Mouse (Mus musculus): ENCODE results near the gene Ube2d1. TPM values are rescaled to one million over a fixed set of nuclear protein-coding genes. Genes with fewer than 3 reads are reported as not detected.

The Ube2d1 gene
- polyA plus RNA-seq (2021; fragmentation: Nextera tagmentation): 21.6 and 41.4 TPM in 2 replicates
- long read RNA-seq, experiment 1, transcript Ube2d1-201 (7 exons, 1,431 nt): major isoform, 38 of 49 reads
- long read RNA-seq, experiment 1, partial matches to known transcripts: 2 of 49 reads
- long read RNA-seq, experiment 1, other reads (novel, unspliced or antisense): 9 of 49 reads
- long read RNA-seq, experiment 2, transcript Ube2d1-201 (7 exons, 1,431 nt): major isoform, 5 of 11 reads
- long read RNA-seq, experiment 2, partial matches to known transcripts: 3 of 11 reads
- long read RNA-seq, experiment 2, other reads (novel, unspliced or antisense): 2 of 11 reads

DNA sequence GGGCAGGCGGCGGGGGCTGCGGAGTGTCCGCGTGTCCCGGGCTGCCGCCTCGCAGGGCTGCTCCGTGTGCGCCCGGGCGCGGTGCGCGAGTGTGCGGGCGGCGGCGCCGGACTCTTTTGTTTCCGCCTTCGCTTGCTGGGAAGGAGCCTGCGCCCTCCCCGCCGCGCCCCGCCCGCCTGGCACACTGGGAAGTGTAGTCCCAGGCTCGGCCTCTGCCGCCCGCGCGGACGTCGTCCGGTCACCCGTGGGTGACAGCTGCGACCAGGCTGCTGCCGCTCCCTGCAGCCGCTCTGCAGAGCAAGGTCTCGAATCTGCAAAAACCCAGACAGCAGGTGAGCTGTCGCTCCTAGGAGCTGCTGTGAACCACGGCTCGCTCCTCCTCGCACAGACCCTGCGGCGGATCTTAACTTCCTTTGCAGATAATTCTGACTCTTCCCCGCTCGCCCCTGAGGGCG, at the start of gene Ube2d1:
TSS of gene Ube2d1 (minus strand) at position 137 of the 455 bp plus-strand sequence.

DNA sequence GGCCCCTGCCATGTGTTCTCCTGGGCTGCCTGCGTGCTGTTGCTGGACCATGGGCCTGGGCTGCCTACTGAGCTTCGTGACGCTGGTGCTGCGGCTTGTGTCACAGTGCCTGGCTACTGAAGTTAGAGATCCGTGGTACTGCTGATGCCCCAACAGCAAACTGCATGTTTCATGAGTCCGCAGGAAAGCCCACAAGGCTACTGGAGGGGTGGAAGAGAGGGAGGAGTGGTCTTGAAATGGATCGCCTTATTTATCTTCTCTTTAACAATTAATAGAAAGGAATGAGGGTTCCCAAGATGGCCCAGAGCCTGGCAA, 46.9 kb downstream of the Ube2d1 start, which contains the start of gene Tfam:
TSS of gene Tfam (minus strand) at position 41 of the 315 bp plus-strand sequence.

Other genes with a start within 250 kb of the Ube2d1 start
- 1.4 and 1.5 TPM in 2 replicates for gene Bicc1, start 125.6 kb downstream of the Ube2d1 start, polyA plus RNA-seq (2021; fragmentation: Nextera tagmentation)
- 17.6 and 18.3 TPM in 2 replicates for gene Tfam, start 47.0 kb downstream of the Ube2d1 start, polyA plus RNA-seq (2021; fragmentation: Nextera tagmentation)
- gene Cisd1, start 59.7 kb upstream of the Ube2d1 start, polyA plus RNA-seq (2021; fragmentation: Nextera tagmentation): 443 and 512 TPM in 2 replicates
- 2.2 and 8.0 TPM in 2 replicates for gene Ipmk, start 62.5 kb upstream of the Ube2d1 start, polyA plus RNA-seq (2021; fragmentation: Nextera tagmentation)